Mouse (Mus musculus) kidney, adult 11 months (tissue): ENCODE data around the gene Man1a.

ENCODE experiments used
- DNase-seq: peaks from one replicate; pipeline ENCODE4 v3.0.0; 2022

Man1a gene

GRCm38 (mm10) chr10:54013143-54013791 lies 63.1 kb downstream of the Man1a start:
- no peak for DNase-seq

- DNase-seq = no peak
Measured at GRCm38 (mm10) chr10:54009154-54009553, 67.3 kb downstream of the Man1a start.

- no peak for DNase-seq
Measured at GRCm38 (mm10) chr10:54006868-54007267, 69.5 kb downstream of the Man1a start.

GRCm38 (mm10) chr10:54005847-54006246 lies 70.6 kb downstream of the Man1a start:
- no peak for DNase-seq

GRCm38 (mm10) chr10:54002936-54003335 lies 73.5 kb downstream of the Man1a start:
- no peak for DNase-seq

GRCm38 (mm10) chr10:53997301-53997700 lies 79.1 kb downstream of the Man1a start:
- no peak for DNase-seq

GRCm38 (mm10) chr10:53996216-53996615 lies 80.2 kb downstream of the Man1a start:
- DNase-seq = no peak

- DNase-seq = no peak
Measured at GRCm38 (mm10) chr10:53994591-53994990, 81.8 kb downstream of the Man1a start.

GRCm38 (mm10) chr10:53990434-53990833 lies 86.0 kb downstream of the Man1a start:
- DNase-seq = no peak

- DNase-seq = no peak
Measured at GRCm38 (mm10) chr10:53984894-53985293, 91.5 kb downstream of the Man1a start.

GRCm38 (mm10) chr10:53984086-53984485 lies 92.3 kb downstream of the Man1a start:
- no peak for DNase-seq

- no peak for DNase-seq
Measured at GRCm38 (mm10) chr10:53978647-53979046, 97.8 kb downstream of the Man1a start.

- no peak for DNase-seq
Measured at GRCm38 (mm10) chr10:53974180-53974579, 102.2 kb downstream of the Man1a start.

GRCm38 (mm10) chr10:53959759-53960158 lies 116.7 kb downstream of the Man1a start:
- no peak for DNase-seq

- DNase-seq = no peak
Measured at GRCm38 (mm10) chr10:53941597-53941996, 134.8 kb downstream of the Man1a start.

GRCm38 (mm10) chr10:53938199-53938598 lies 138.2 kb downstream of the Man1a start:
- DNase-seq = no peak

- DNase-seq = no peak
Measured at GRCm38 (mm10) chr10:53936078-53936477, 140.3 kb downstream of the Man1a start.

GRCm38 (mm10) chr10:53929722-53930500 lies 146.5 kb downstream of the Man1a start:
- no peak for DNase-seq

- DNase-seq = no peak
Measured at GRCm38 (mm10) chr10:53927904-53928303, 148.5 kb downstream of the Man1a start.

- no peak for DNase-seq
Measured at GRCm38 (mm10) chr10:53925456-53925855, 151.0 kb downstream of the Man1a start.

GRCm38 (mm10) chr10:53922236-53922635 lies 154.2 kb downstream of the Man1a start:
- no peak for DNase-seq

- no peak for DNase-seq
Measured at GRCm38 (mm10) chr10:53917517-53917916, 158.9 kb downstream of the Man1a start.

- no peak for DNase-seq
Measured at GRCm38 (mm10) chr10:53915719-53916118, 160.7 kb downstream of the Man1a start.

- no peak for DNase-seq
Measured at GRCm38 (mm10) chr10:53914974-53915609, 161.3 kb downstream of the Man1a start.
